Mouse (Mus musculus) hindbrain, embryonic 13.5 days (tissue): Measurements from ENCODE around the gene N4bp2. TPM values are rescaled to one million over a fixed set of nuclear protein-coding genes. Genes with fewer than 3 reads are reported as not detected.
"Not testable (repeated sequence)": the region's sequence is repeated elsewhere in the genome, so short reads cannot be mapped to it uniquely, and the experiment has no call there.

Experiments
- ATAC-seq: fragments of 200-750 bp; cut with Nextera tagmentation; 2 replicates; pipeline ENCODE4 v1.8.0; 2017; ENCODE audit warnings: moderate TSS enrichment; ENCODE audit not compliant: low FRiP score
- H3K27ac ChIP-seq: fragments of 300-500 bp; sonication (generic); 2 replicates; pipeline ENCODE4 v1.5.1; 2015; ENCODE audit warnings: inconsistent platforms, mild to moderate bottlenecking, moderate library complexity
- H3K27me3 ChIP-seq: fragments of 300-500 bp; sonication (generic); 2 replicates; pipeline ENCODE4 v1.6.1; 2015; ENCODE audit warnings: mild to moderate bottlenecking, inconsistent platforms
- H3K36me3 ChIP-seq: fragments of 300-500 bp; sonication (generic); 2 replicates; pipeline ENCODE4 v1.6.1; 2015; ENCODE audit warnings: mild to moderate bottlenecking, inconsistent platforms
- H3K4me1 ChIP-seq: fragments of 300-500 bp; sonication (generic); replicated peaks from 2 replicates; pipeline ENCODE4 v1.6.1; 2015; ENCODE audit warnings: inconsistent platforms
- H3K4me2 ChIP-seq: fragments of 300-500 bp; sonication (generic); 2 replicates; pipeline ENCODE4 v1.6.1; 2015; ENCODE audit warnings: inconsistent platforms, mild to moderate bottlenecking, moderate library complexity
- H3K4me3 ChIP-seq: fragments of 300-500 bp; sonication (generic); 2 replicates; pipeline ENCODE4 v1.5.1; 2015; ENCODE audit warnings: mild to moderate bottlenecking, inconsistent platforms
- H3K9ac ChIP-seq: fragments of 300-500 bp; sonication (generic); 2 replicates; pipeline ENCODE4 v1.6.1; 2015; ENCODE audit warnings: mild to moderate bottlenecking, inconsistent platforms
- H3K9me3 ChIP-seq: fragments of 300-500 bp; sonication (generic); 2 replicates; pipeline ENCODE4 v1.6.1; 2016; ENCODE audit warnings: inconsistent platforms
- WGBS: fragments of 180-500 bp; shearing (Covaris S2); methylation state at CpG from one replicate; pipeline ENCODE4 v1.1.7; 2015; 5-methylcytosine and 5-hydroxymethylcytosine counted together
- polyA plus RNA-seq: library from polyadenylated mRNA; unstranded; fragments of >200 nt; fragmentation: Nextera tagmentation; extraction: Ambion mirVana; gene quantifications from 2 replicates; pipeline ENCODE4 v1.2.1, GENCODE M21; 2015

Gene N4bp2
- polyA plus RNA-seq, 1 experiment from 2014 or later, result 19.2 TPM

DNA sequence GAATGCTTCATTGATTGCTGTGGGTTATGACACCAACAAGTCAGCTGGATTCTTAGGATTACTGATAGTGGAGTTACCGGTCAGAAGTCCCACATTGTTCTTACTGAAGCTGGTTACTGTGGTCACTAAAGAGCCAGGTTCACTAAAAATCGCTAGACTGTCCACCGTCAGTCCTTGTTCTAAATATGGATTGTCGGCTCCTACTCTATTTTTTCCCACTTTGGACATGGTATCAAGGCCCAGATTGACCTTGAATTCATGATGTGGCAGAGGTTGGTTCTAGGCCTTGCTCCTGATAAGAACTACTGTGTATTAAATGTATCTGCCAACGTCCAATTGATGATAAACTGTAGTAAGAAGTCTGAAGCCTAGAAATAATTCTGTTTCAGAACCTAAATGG lies 4.7 kb downstream of the N4bp2 start:
- no peak for ATAC-seq
- H3K4me2 ChIP-seq, result no peak overlapping the region
- WGBS, result 95% methylated on average over 5 of the region's 5 CpGs

GRCm38 (mm10) chr5:65770065-65770464 lies 6.7 kb downstream of the N4bp2 start:
- Histone ChIP-seq H3K27ac (no peak overlapping the region), H3K4me2 (no peak overlapping the region), H3K9me3 (no peaks in the 10 kb centered on the region), H3K27me3 (no peaks in the 10 kb centered on the region), H3K36me3 (peaks cover 10% of the 10 kb centered on the region), H3K9ac (no peak overlapping the region), H3K4me1 (peaks cover 17% of the 10 kb centered on the region), H3K4me3 (no peak overlapping the region)
- 92% methylated on average over 7 of the region's 7 CpGs for WGBS
- ATAC-seq, result no peak

More for the DNA sequence above, 4.7 kb downstream of the N4bp2 start:
- Histone ChIP-seq H3K4me1 (peaks cover 17% of the 10 kb centered on the region), H3K9ac (no peak overlapping the region), H3K9me3 (no peaks in the 10 kb centered on the region), H3K27ac (no peak overlapping the region), H3K27me3 (no peaks in the 10 kb centered on the region), H3K36me3 (peaks cover 6% of the 10 kb centered on the region; the same call in 1 of the 2 replicates), H3K4me3 (no peak overlapping the region)

- H3K4me1 ChIP-seq, result peaks cover 15% of the 10 kb centered on the region
- no peak overlapping the region for H3K27ac ChIP-seq
- H3K27me3 ChIP-seq, result no peaks in the 10 kb centered on the region
- no peak overlapping the region for H3K4me3 ChIP-seq
- no peak overlapping the region for H3K9ac ChIP-seq
- H3K9me3 ChIP-seq, result no peaks in the 10 kb centered on the region
- no peak for ATAC-seq
- 78% methylated on average over 4 of the region's 4 CpGs for WGBS
- H3K36me3 ChIP-seq, result peaks cover 12% of the 10 kb centered on the region
- H3K4me2 ChIP-seq, result no peak overlapping the region
These were observed 7.2 kb downstream of the N4bp2 start for GRCm38 (mm10) chr5:65770493-65770892.

GRCm38 (mm10) chr5:65773957-65774356 lies 10.6 kb downstream of the N4bp2 start:
- peaks cover 34% of the 10 kb centered on the region for H3K36me3 ChIP-seq
- H3K4me3 ChIP-seq, H3K4me1 ChIP-seq, H3K4me2 ChIP-seq, H3K9me3 ChIP-seq, H3K27me3 ChIP-seq, H3K9ac ChIP-seq, H3K27ac ChIP-seq, ATAC-seq: not testable (repeated sequence)
- WGBS, result 98% methylated on average over 3 of the region's 3 CpGs

DNA sequence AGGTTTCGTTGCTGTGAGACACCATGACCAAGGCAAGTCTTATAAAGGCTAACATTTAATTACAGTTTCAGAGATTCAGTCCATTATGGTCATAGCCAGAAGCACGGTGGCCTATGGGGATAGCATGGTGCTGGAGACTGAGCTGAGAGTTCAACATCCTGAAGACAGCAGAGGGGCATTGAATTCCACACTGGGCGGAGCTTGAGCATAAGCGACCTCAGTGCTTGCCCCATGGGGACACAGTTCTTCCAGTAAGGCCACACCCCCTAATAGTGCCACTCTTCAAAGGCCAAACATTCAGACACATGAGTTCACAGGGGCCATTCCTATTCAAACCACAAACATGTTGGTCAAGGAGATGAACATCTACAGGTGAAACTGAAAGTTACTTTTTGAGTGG lies 12.8 kb downstream of the N4bp2 start:
- H3K9me3 ChIP-seq, result no peaks in the 10 kb centered on the region
- peaks cover 34% of the 10 kb centered on the region for H3K36me3 ChIP-seq
- no peaks in the 10 kb centered on the region for H3K27me3 ChIP-seq
- no peak for ATAC-seq
- H3K4me3 ChIP-seq, result no peak overlapping the region
- H3K4me1 ChIP-seq, result no peaks in the 10 kb centered on the region
- no peak overlapping the region for H3K4me2 ChIP-seq
- H3K27ac ChIP-seq, result no peak overlapping the region
- 88% methylated on average over 4 of the region's 4 CpGs for WGBS
- H3K9ac ChIP-seq, result no peak overlapping the region

DNA sequence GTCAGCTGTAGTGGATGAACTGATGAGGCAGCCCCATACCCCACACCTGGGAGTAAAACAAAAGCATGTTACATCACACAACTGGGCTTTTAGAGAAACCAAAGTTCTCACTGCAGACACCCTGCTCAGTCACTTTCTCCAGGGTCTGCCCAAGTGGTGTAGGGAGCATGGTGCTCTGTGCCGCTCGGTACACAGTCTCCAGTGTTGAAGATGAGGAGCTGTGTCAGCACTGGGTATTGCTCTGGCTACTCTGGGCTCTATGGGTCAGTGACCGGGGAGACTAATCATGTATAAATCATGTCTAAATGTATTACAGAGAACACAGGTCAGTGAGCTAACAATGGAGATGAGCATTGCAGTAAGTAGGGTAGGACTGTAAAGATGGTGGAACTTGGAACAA lies 13.6 kb downstream of the N4bp2 start:
- no peak overlapping the region for H3K4me2 ChIP-seq
- H3K27me3 ChIP-seq, result no peaks in the 10 kb centered on the region
- H3K4me1 ChIP-seq, result no peaks in the 10 kb centered on the region
- no peak overlapping the region for H3K4me3 ChIP-seq
- H3K27ac ChIP-seq, result no peak overlapping the region
- H3K9ac ChIP-seq, result no peak overlapping the region
- peaks cover 41% of the 10 kb centered on the region for H3K36me3 ChIP-seq
- no peak for ATAC-seq
- WGBS, result 95% methylated on average over 3 of the region's 3 CpGs
- H3K9me3 ChIP-seq, result no peaks in the 10 kb centered on the region

DNA sequence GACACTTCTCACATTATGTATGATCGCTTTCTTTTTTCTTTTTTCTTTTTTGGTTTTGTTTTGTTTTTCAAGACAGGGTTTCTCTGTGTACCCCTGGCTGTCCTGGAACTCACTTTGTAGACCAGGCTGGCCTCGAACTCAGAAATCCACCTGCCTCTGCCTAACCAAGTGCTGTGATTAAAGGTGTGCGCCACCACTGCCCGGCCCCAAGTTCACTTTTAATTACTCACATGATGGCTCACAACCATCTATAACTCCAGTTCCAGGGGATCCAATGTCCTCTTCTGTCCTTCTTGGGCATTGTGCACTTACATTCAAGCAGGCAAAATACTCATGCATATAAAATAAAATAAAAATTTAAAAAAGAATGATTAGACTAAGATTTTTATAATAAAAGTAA lies 15.7 kb downstream of the N4bp2 start:
- H3K9ac ChIP-seq, H3K27ac ChIP-seq, H3K27me3 ChIP-seq, H3K4me2 ChIP-seq, H3K4me1 ChIP-seq, ATAC-seq, H3K9me3 ChIP-seq, H3K4me3 ChIP-seq: not testable (repeated sequence)
- H3K36me3 ChIP-seq, result peaks cover 40% of the 10 kb centered on the region
- WGBS, result 95% methylated on average over 4 of the region's 4 CpGs

- Histone ChIP-seq H3K9me3 (no peaks in the 10 kb centered on the region), H3K27me3 (no peaks in the 10 kb centered on the region), H3K27ac (no peak overlapping the region), H3K4me1 (no peaks in the 10 kb centered on the region), H3K9ac (no peak overlapping the region), H3K4me3 (no peak overlapping the region), H3K4me2 (no peak overlapping the region), H3K36me3 (peaks cover 40% of the 10 kb centered on the region)
- no peak for ATAC-seq
- 52% methylated on average over 3 of the region's 3 CpGs for WGBS
These were observed 16.2 kb downstream of the N4bp2 start for GRCm38 (mm10) chr5:65779401-65780063.

DNA sequence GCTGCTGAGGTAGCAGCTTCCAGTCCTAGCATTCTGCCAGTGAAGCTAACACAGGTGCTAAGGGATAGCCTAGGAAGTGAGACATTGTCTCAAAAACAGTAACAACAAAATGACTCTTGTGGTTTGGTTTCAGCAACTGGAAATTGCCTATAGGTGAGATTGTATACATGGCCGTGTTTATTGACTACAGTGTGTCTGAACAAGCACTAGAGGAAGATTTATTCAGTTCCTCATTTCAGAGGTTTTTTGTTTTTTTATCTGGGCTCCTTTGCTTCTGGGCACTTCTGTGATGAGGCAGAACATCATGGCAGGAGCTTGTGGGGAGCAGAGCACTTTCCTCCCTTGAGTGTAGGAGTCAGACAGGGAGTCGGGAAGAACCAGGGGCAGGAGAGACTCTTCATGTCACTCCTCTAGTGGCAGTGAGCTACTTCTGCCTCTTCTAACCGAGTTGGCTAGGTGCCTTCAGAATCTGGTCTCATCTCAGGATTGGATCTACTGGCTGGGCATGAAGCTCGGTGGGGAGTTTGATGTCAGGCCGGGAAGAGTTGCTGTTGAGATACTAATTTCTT lies 17.9 kb downstream of the N4bp2 start:
- ATAC-seq, result no peak
- Histone ChIP-seq H3K4me1 (no peaks in the 10 kb centered on the region), H3K4me3 (no peak overlapping the region), H3K9ac (no peak overlapping the region), H3K36me3 (peaks cover 33% of the 10 kb centered on the region), H3K27ac (no peak overlapping the region), H3K27me3 (no peaks in the 10 kb centered on the region), H3K9me3 (no peaks in the 10 kb centered on the region), H3K4me2 (no peak overlapping the region)
- 85% methylated on average over 5 of the region's 5 CpGs for WGBS

- no peak overlapping the region for H3K27ac ChIP-seq
- ATAC-seq, result no peak
- H3K4me1 ChIP-seq, result no peaks in the 10 kb centered on the region
- no peaks in the 10 kb centered on the region for H3K27me3 ChIP-seq
- H3K36me3 ChIP-seq, result peaks cover 25% of the 10 kb centered on the region
- 84% methylated on average over 13 of the region's 13 CpGs for WGBS
- no peak overlapping the region for H3K4me2 ChIP-seq
- no peaks in the 10 kb centered on the region for H3K9me3 ChIP-seq
- no peak overlapping the region for H3K9ac ChIP-seq
- H3K4me3 ChIP-seq, result no peak overlapping the region
These were observed 18.7 kb downstream of the N4bp2 start for GRCm38 (mm10) chr5:65781769-65782715.

GRCm38 (mm10) chr5:65790604-65791225 lies 27.4 kb downstream of the N4bp2 start:
- Histone ChIP-seq H3K4me3 (no peak overlapping the region), H3K9ac (no peak overlapping the region), H3K27ac (no peak overlapping the region), H3K36me3 (peaks cover 40% of the 10 kb centered on the region), H3K9me3 (no peaks in the 10 kb centered on the region), H3K4me1 (no peaks in the 10 kb centered on the region), H3K27me3 (no peaks in the 10 kb centered on the region), H3K4me2 (no peak overlapping the region)
- no peak for ATAC-seq
- 84% methylated on average over 16 of the region's 16 CpGs for WGBS

DNA sequence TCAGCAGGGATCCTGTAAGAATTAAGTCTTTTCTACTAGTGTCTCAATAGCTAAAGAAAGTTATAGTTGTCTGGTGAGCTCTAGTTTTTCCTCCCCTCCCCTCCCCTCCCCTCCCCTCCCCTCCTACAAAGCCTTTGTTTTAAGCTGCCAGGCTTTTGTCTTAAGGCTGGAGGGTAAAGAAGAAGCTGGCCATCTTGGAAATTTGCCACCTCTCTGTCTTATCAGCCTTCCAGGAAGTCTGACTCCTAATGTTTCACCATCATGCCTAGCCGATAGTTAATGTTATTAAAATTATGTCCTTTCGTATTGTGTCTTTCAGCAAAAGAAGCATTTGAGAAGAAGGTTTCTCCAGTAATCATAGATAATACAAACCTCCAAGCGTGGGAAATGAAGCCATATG lies 30.9 kb downstream of the N4bp2 start:
- Histone ChIP-seq H3K4me2 (no peak overlapping the region), H3K36me3 (peaks cover 55% of the 10 kb centered on the region), H3K4me3 (no peak overlapping the region), H3K4me1 (no peaks in the 10 kb centered on the region), H3K9me3 (no peaks in the 10 kb centered on the region), H3K27me3 (no peaks in the 10 kb centered on the region), H3K27ac (no peak overlapping the region), H3K9ac (no peak overlapping the region)
- ATAC-seq, result no peak
- WGBS, result 95% methylated on average over 3 of the region's 3 CpGs
